Mouse (Mus musculus) megakaryocyte, embryonic 14.5 days (primary cell): ENCODE data around the gene Pxdn.

ENCODE experiments used
- FLI1 ChIP-seq: IDR thresholded peaks from 2 replicates; pipeline ENCODE4 v1.6.1; 2012; ENCODE audit warnings: low read length, inconsistent platforms, mixed read lengths
- GATA1 ChIP-seq: IDR thresholded peaks from 3 replicates; pipeline ENCODE4 v1.6.1; 2012; ENCODE audit warnings: mixed read lengths, low read length, inconsistent platforms, borderline replicate concordance

- TF ChIP-seq GATA1 (no peak), FLI1 (no peak)
Measured at GRCm38 (mm10) chr12:30039565-30039964, 102.2 kb downstream of the Pxdn start.
